Mouse (Mus musculus) midbrain, embryonic 11.5 days (tissue): ENCODE measurements around the gene Rnf43. TPM values are rescaled to one million over a fixed set of nuclear protein-coding genes. Genes with fewer than 3 reads are reported as not detected.

Experiments
- ATAC-seq: fragments of 200-750 bp; cut with Nextera tagmentation; 2 replicates; pipeline ENCODE4 v1.8.0; 2017; ENCODE audit warnings: moderate TSS enrichment, moderate library complexity; ENCODE audit not compliant: low FRiP score
- DNase-seq: peaks from one replicate; pipeline ENCODE4 v3.0.0; 2015; ENCODE audit warnings: low spot score; ENCODE audit errors: missing footprints
- H3K27ac ChIP-seq: fragments of 300-500 bp; sonication (generic); 2 replicates; pipeline ENCODE4 v1.5.1; 2014; ENCODE audit warnings: low read depth, low read length
- H3K27me3 ChIP-seq: fragments of 300-500 bp; sonication (generic); 2 replicates; pipeline ENCODE4 v1.6.1; 2014; ENCODE audit warnings: mild to moderate bottlenecking, low read length, moderate library complexity, mixed read lengths; ENCODE audit not compliant: control insufficient read depth, insufficient read depth
- H3K36me3 ChIP-seq: fragments of 300-500 bp; sonication (generic); 2 replicates; pipeline ENCODE4 v1.6.1; 2014; ENCODE audit warnings: mild to moderate bottlenecking, low read length, moderate library complexity, mixed read lengths; ENCODE audit not compliant: control insufficient read depth, insufficient read depth
- H3K4me1 ChIP-seq: fragments of 300-500 bp; sonication (generic); 2 replicates; pipeline ENCODE4 v1.6.1; 2014; ENCODE audit warnings: low read length; ENCODE audit not compliant: control insufficient read depth, insufficient read depth
- H3K4me2 ChIP-seq: fragments of 300-500 bp; sonication (generic); 2 replicates; pipeline ENCODE4 v1.6.1; 2014; ENCODE audit warnings: mild to moderate bottlenecking, moderate library complexity
- H3K4me3 ChIP-seq: fragments of 300-500 bp; sonication (generic); 2 replicates; pipeline ENCODE4 v1.5.1; 2014; ENCODE audit warnings: low read depth, low read length
- H3K9ac ChIP-seq: fragments of 300-500 bp; sonication (generic); 2 replicates; pipeline ENCODE4 v1.6.1; 2014; ENCODE audit warnings: low read length
- H3K9me3 ChIP-seq: fragments of 300-500 bp; sonication (generic); 2 replicates; pipeline ENCODE4 v1.6.1; 2016; ENCODE audit warnings: low read length; ENCODE audit not compliant: control insufficient read depth
- WGBS: fragments of 180-500 bp; shearing (Covaris S2); extraction: QIAGEN DNeasy Blood & Tissue Kit; methylation state at CpG from one replicate; pipeline ENCODE4 v1.1.7; 2014; 5-methylcytosine and 5-hydroxymethylcytosine counted together
- polyA plus RNA-seq: library from polyadenylated mRNA; unstranded; fragments of >200 nt; fragmentation: Nextera tagmentation; extraction: Ambion mirVana; gene quantifications from 2 replicates; pipeline ENCODE4 v1.2.1, GENCODE M21; 2014

The Rnf43 gene
- polyA plus RNA-seq, 1 experiment from 2014 or later: 0.61 TPM

- H3K27ac ChIP-seq: no peak overlapping the region
- DNase-seq: no peak
- no peaks in the 10 kb centered on the region for H3K36me3 ChIP-seq
- H3K27me3 ChIP-seq: peaks cover 48% of the 10 kb centered on the region
- WGBS: 47% methylated on average over 12 of the region's 12 CpGs
- H3K4me1 ChIP-seq: peaks cover 29% of the 10 kb centered on the region
- H3K4me3 ChIP-seq: peak overlapping the region; percentile 48
- H3K4me2 ChIP-seq: peak overlapping the region; percentile 98
- H3K9ac ChIP-seq: peak overlapping the region; percentile 38; the same call in 1 of the 2 replicates
- ATAC-seq: no peak
- H3K9me3 ChIP-seq: no peaks in the 10 kb centered on the region
These were observed 100.3 kb downstream of the Rnf43 start for GRCm38 (mm10) chr11:87762702-87763385.

- H3K4me2 ChIP-seq: peak overlapping the region; percentile 98
- H3K27me3 ChIP-seq: peaks cover 48% of the 10 kb centered on the region
- no peaks in the 10 kb centered on the region for H3K9me3 ChIP-seq
- H3K27ac ChIP-seq: no peak overlapping the region; the same call in 1 of the 2 replicates
- ATAC-seq: peak; percentile 56
- peaks cover 29% of the 10 kb centered on the region for H3K4me1 ChIP-seq
- H3K9ac ChIP-seq: peak overlapping the region; percentile 75
- peak; percentile 93 for DNase-seq
- H3K4me3 ChIP-seq: peak overlapping the region; percentile 48
- WGBS: under 1% methylated on average over 17 of the region's 17 CpGs
- H3K36me3 ChIP-seq: no peaks in the 10 kb centered on the region
These were observed 101.0 kb downstream of the Rnf43 start for GRCm38 (mm10) chr11:87763511-87763987.

GRCm38 (mm10) chr11:87763988-87764876 lies 101.7 kb downstream of the Rnf43 start:
- Histone ChIP-seq H3K36me3 (no peaks in the 10 kb centered on the region), H3K9ac (peak overlapping the region; percentile 75), H3K4me1 (peaks cover 29% of the 10 kb centered on the region), H3K27me3 (peaks cover 48% of the 10 kb centered on the region), H3K4me3 (peak overlapping the region; percentile 48), H3K4me2 (peak overlapping the region; percentile 98), H3K27ac (no peak overlapping the region; the same call in none of the 2 replicates), H3K9me3 (no peaks in the 10 kb centered on the region)
- under 1% methylated on average over 65 of the region's 65 CpGs for WGBS
- peak; percentile 95 for DNase-seq
- ATAC-seq: peak; percentile 60

GRCm38 (mm10) chr11:87768745-87769144 lies 106.2 kb downstream of the Rnf43 start:
- 96% methylated on average over 4 of the region's 4 CpGs for WGBS
- H3K36me3 ChIP-seq: no peaks in the 10 kb centered on the region
- ATAC-seq: no peak

GRCm38 (mm10) chr11:87770989-87771388 lies 108.5 kb downstream of the Rnf43 start:
- no peaks in the 10 kb centered on the region for H3K4me1 ChIP-seq
- H3K27ac ChIP-seq: no peak overlapping the region
- peaks cover 2% of the 10 kb centered on the region for H3K27me3 ChIP-seq
- no peaks in the 10 kb centered on the region for H3K36me3 ChIP-seq
- H3K9ac ChIP-seq: no peak overlapping the region
- no peak overlapping the region for H3K4me3 ChIP-seq
- ATAC-seq: no peak
- H3K4me2 ChIP-seq: no peak overlapping the region
- no peaks in the 10 kb centered on the region for H3K9me3 ChIP-seq
- 53% methylated on average over 3 of the region's 3 CpGs for WGBS
- peak; percentile 91 for DNase-seq

More at GRCm38 (mm10) chr11:87768745-87769144, 106.2 kb downstream of the Rnf43 start:
- Histone ChIP-seq H3K9me3 (no peaks in the 10 kb centered on the region), H3K4me1 (peaks cover 13% of the 10 kb centered on the region), H3K4me2 (no peak overlapping the region), H3K27ac (no peak overlapping the region), H3K4me3 (no peak overlapping the region), H3K9ac (no peak overlapping the region), H3K27me3 (peaks cover 13% of the 10 kb centered on the region)
- no peak for DNase-seq

GRCm38 (mm10) chr11:87772354-87772753 lies 109.8 kb downstream of the Rnf43 start:
- Histone ChIP-seq H3K27ac (no peak overlapping the region), H3K4me3 (no peak overlapping the region), H3K36me3 (no peaks in the 10 kb centered on the region), H3K9me3 (no peaks in the 10 kb centered on the region), H3K4me2 (no peak overlapping the region), H3K9ac (no peak overlapping the region), H3K4me1 (no peaks in the 10 kb centered on the region), H3K27me3 (no peaks in the 10 kb centered on the region)
- WGBS: 90% methylated on average over 3 of the region's 3 CpGs
- no peak for DNase-seq
- no peak for ATAC-seq

GRCm38 (mm10) chr11:87778100-87778765 lies 115.7 kb downstream of the Rnf43 start:
- ATAC-seq (peak; percentile 86), DNase-seq (peak; percentile 95)
- H3K27ac ChIP-seq: no peak overlapping the region
- H3K9ac ChIP-seq: peak overlapping the region; percentile 63
- H3K27me3 ChIP-seq: no peaks in the 10 kb centered on the region; the same call in none of the 2 replicates
- WGBS: 8% methylated on average over 28 of the region's 32 CpGs
- H3K4me2 ChIP-seq: peak overlapping the region; percentile 66
- H3K36me3 ChIP-seq: no peaks in the 10 kb centered on the region
- H3K9me3 ChIP-seq: no peaks in the 10 kb centered on the region
- peak overlapping the region; percentile 24 for H3K4me3 ChIP-seq
- peaks cover 12% of the 10 kb centered on the region for H3K4me1 ChIP-seq

GRCm38 (mm10) chr11:87778915-87779314 lies 116.4 kb downstream of the Rnf43 start:
- DNase-seq: no peak
- Histone ChIP-seq H3K27me3 (no peaks in the 10 kb centered on the region; the same call in none of the 2 replicates), H3K4me1 (peaks cover 12% of the 10 kb centered on the region), H3K27ac (no peak overlapping the region), H3K4me3 (0 out of 2 replicates have a peak overlapping the region, but pooled peaks have one; percentile 24), H3K9me3 (no peaks in the 10 kb centered on the region), H3K4me2 (peak overlapping the region; percentile 66), H3K36me3 (no peaks in the 10 kb centered on the region), H3K9ac (peak overlapping the region; percentile 63)
- ATAC-seq: 0 out of 2 replicates have a peak, but pooled peaks have one; percentile 26
- WGBS: 38% methylated on average over 12 of the region's 12 CpGs
